Mouse (Mus musculus) intestine, embryonic 16.5 days (tissue): Measurements from ENCODE around the gene Gltp. TPM values are rescaled to one million over a fixed set of nuclear protein-coding genes. Genes with fewer than 3 reads are reported as not detected.

Source experiments
- ATAC-seq: fragments of 200-750 bp; cut with Nextera tagmentation; 2 replicates; pipeline ENCODE4 v1.8.0; 2017; ENCODE audit warnings: moderate TSS enrichment, moderate library complexity
- H3K27ac ChIP-seq: fragments of 300-500 bp; sonication (generic); 2 replicates; pipeline ENCODE4 v1.5.1; 2014; ENCODE audit warnings: mild to moderate bottlenecking, low read length
- H3K27me3 ChIP-seq: fragments of 300-500 bp; sonication (generic); replicated peaks from 2 replicates; pipeline ENCODE4 v1.6.1; 2014; ENCODE audit warnings: low read length, control low read depth, mixed read lengths; ENCODE audit not compliant: control insufficient read depth, insufficient read depth
- H3K36me3 ChIP-seq: fragments of 300-500 bp; sonication (generic); 2 replicates; pipeline ENCODE4 v1.6.1; 2014; ENCODE audit warnings: low read length, control low read depth; ENCODE audit not compliant: control insufficient read depth, insufficient read depth
- H3K4me1 ChIP-seq: fragments of 300-500 bp; sonication (generic); 2 replicates; pipeline ENCODE4 v1.6.1; 2014; ENCODE audit warnings: low read length, control low read depth, mixed read lengths; ENCODE audit not compliant: control insufficient read depth, insufficient read depth
- H3K4me2 ChIP-seq: fragments of 300-500 bp; sonication (generic); 2 replicates; pipeline ENCODE4 v1.6.1; 2014; ENCODE audit warnings: low read depth, low read length, control low read depth
- H3K4me3 ChIP-seq: fragments of 300-500 bp; sonication (generic); 2 replicates; pipeline ENCODE4 v1.5.1; 2014; ENCODE audit warnings: mild to moderate bottlenecking, low read length
- H3K9ac ChIP-seq: fragments of 300-500 bp; sonication (generic); 2 replicates; pipeline ENCODE4 v1.6.1; 2014; ENCODE audit warnings: low read depth, low read length
- H3K9me3 ChIP-seq: fragments of 300-500 bp; sonication (generic); 2 replicates; pipeline ENCODE4 v1.6.1; 2016; ENCODE audit warnings: low read length, control low read depth; ENCODE audit not compliant: control insufficient read depth
- WGBS: fragments of 180-500 bp; shearing (Covaris S2); extraction: QIAGEN DNeasy Blood & Tissue Kit; methylation state at CpG from one replicate; pipeline ENCODE4 v1.1.7; 2014; 5-methylcytosine and 5-hydroxymethylcytosine counted together
- polyA plus RNA-seq: library from polyadenylated mRNA; unstranded; fragments of >200 nt; fragmentation: Nextera tagmentation; extraction: Ambion mirVana; gene quantifications from 2 replicates; pipeline ENCODE4 v1.2.1, GENCODE M21; 2015

The Gltp gene
- polyA plus RNA-seq, 1 experiment from 2014 or later = 103 TPM

DNA sequence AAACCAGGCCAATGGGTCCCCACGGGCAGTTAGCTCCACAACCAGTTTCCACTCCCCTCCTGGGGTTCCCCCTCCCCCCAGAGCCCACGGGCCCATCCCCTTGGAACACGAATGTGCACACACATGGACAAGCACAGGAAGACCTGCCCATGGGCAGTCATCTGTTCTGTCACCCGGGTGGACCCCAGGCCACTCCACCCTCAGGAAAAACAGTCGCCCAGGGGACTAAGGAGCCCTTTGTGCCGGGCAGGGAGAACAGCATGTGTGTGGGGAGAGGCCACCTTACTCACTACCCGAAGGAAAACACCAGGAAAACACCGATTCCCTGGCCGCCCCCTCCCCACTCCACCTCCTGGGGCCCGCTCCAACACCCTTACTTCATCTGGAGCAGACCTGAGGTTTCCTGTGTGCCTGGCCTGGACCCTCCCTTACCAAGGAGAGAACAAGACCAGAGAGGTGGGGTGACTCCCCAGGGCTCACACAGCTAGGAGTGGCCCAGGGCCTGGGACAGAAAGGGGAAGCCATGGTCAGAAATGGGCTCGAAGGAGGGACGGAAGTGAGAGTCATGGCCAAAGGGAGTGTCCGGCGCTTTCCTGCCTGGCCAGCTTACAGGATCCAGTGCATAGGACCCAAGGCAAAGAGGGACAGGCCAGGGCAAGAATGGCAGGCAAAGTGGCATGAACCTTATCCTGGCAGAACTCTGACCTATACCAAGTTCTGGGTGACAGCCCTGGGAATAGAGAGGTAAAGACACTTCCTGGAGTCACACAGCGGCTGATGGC is 36.9 kb downstream of the Gltp start:
- WGBS = 77% methylated on average over 12 of the region's 15 CpGs
- Histone ChIP-seq H3K9me3 (no peaks in the 10 kb centered on the region), H3K27ac (no peak overlapping the region), H3K4me3 (no peak overlapping the region), H3K36me3 (no peaks in the 10 kb centered on the region), H3K27me3 (peaks cover 13% of the 10 kb centered on the region), H3K4me2 (no peak overlapping the region), H3K4me1 (peaks cover 24% of the 10 kb centered on the region), H3K9ac (no peak overlapping the region)
- no peak for ATAC-seq

DNA sequence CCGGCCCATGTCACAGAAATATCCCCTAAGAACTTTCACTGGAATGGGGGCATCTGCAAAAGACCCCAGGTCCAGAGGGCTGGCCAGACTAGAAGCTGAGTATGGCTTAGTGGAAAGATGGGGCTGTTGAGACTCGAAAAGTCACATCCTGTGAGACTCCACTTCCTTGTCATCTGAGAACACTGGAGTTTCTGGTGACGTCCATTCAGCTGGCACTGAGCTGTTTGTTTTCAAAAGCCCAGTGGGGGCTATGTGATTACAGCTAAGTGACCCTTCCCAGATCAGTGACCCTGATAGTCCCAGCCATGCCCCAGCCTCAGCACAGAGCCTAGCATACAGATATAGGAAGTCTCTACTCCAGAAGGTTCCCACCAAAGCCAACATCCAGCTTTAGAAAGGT is 39.3 kb downstream of the Gltp start:
- H3K4me1 ChIP-seq = peaks cover 22% of the 10 kb centered on the region; the same call in 1 of the 2 replicates
- no peak overlapping the region for H3K27ac ChIP-seq
- H3K9me3 ChIP-seq = no peaks in the 10 kb centered on the region
- H3K9ac ChIP-seq = peak overlapping the region; percentile 41; the same call in 1 of the 2 replicates
- WGBS = 40% methylated on average over 3 of the region's 3 CpGs
- no peaks in the 10 kb centered on the region; the same call in 1 of the 2 replicates for H3K27me3 ChIP-seq
- H3K4me2 ChIP-seq = peak overlapping the region; percentile 20; the same call in 1 of the 2 replicates
- no peak overlapping the region for H3K4me3 ChIP-seq
- ATAC-seq = no peak
- H3K36me3 ChIP-seq = no peaks in the 10 kb centered on the region

DNA sequence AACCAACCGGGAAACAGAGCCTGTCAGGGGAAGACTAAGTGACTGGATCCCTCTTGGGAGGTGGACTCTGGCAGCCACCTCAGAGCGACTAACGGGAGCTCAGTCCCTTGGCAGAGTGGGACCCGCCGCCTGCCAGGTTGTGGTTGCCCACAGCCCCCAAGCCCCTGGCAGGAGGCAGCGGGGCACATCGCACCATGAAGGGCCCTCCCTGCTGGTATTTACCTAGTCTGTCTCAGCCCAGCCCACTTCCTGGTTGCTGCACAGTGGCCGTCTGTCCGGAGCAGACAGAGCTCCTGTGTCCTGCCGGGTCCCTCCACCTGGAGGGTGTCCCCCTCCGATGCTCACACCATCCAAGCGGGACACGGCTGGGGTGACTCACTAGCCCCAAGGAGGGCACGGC is 39.8 kb downstream of the Gltp start:
- no peaks in the 10 kb centered on the region; the same call in 1 of the 2 replicates for H3K27me3 ChIP-seq
- H3K9ac ChIP-seq = peak overlapping the region; percentile 41; the same call in 1 of the 2 replicates
- H3K4me2 ChIP-seq = peak overlapping the region; percentile 20; the same call in 1 of the 2 replicates
- 39% methylated on average over 14 of the region's 14 CpGs for WGBS
- no peaks in the 10 kb centered on the region for H3K36me3 ChIP-seq
- H3K9me3 ChIP-seq = no peaks in the 10 kb centered on the region
- no peak overlapping the region for H3K27ac ChIP-seq
- ATAC-seq = no peak
- H3K4me1 ChIP-seq = peaks cover 22% of the 10 kb centered on the region; the same call in 1 of the 2 replicates
- H3K4me3 ChIP-seq = no peak overlapping the region

DNA sequence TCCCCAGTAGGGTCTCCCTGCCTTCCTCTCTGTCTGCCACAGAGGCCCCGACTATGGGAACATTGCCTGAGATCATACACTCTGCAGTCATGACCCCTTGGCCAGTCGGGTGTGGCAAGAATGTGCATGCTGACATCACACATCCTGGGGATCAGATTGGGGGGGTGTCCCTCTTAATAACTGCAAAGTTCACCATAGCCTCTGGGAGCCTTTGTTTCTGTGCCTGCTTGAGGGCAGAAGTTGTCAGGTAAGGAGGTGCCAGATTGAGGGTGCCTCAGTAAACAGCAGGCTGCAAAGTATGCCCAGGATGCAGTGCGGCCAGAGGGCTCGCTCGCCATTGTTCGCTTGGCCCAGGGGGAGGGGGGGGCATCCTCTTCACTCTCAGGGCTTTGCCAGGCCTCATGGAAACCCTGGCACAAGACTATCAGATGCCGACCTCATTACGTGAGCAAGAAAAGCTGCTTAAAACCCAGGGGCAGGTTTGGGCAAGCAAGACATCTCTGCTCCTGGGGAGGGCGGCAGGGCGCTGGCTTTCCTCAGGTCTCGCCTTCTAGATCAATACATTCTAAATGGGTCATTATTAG is 42.0 kb downstream of the Gltp start:
- ATAC-seq = no peak
- Histone ChIP-seq H3K9me3 (no peaks in the 10 kb centered on the region), H3K4me3 (no peak overlapping the region), H3K27ac (no peak overlapping the region), H3K9ac (no peak overlapping the region), H3K4me2 (no peak overlapping the region), H3K27me3 (no peaks in the 10 kb centered on the region; the same call in 1 of the 2 replicates), H3K4me1 (peaks cover 22% of the 10 kb centered on the region; the same call in 1 of the 2 replicates), H3K36me3 (no peaks in the 10 kb centered on the region)
- WGBS = 77% methylated on average over 11 of the region's 11 CpGs

DNA sequence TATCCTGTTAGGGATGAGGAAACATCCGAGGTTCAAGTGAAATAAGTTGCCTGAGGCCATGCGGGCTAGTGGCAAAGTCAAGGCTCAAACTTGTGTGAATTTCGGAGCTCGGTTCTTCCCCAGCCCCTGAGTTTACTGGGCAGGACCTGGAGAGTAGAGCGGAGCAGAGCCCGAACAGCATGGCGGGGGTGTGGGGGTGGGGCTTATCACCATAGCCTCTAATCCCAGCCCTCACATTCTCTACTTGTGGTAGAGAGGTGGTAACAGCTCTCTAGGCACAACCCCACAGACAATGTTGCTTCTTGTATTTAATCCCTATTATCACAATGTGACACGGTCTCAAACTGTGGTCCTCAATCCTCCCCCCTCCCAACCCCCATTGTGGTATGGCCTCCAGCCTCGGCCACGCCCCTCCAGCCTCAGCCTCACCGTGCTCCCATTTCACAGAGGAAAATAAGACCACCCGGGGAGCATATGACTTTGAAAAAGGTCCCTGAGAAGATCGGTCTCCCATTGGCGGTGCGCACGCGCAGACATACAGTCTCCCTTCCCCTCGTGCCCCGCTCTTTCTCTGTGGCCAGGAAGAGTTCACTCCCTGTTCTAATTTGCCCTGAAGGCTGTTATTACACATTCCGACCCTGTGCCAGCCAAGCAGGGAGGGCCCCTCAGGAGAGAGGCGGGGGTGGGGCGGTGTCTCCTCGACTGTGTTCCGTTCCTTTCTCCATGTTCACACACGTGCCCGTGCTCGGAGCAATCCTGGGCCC is 43.4 kb downstream of the Gltp start:
- Histone ChIP-seq H3K9ac (peak overlapping the region; percentile 58), H3K27ac (no peak overlapping the region)

DNA sequence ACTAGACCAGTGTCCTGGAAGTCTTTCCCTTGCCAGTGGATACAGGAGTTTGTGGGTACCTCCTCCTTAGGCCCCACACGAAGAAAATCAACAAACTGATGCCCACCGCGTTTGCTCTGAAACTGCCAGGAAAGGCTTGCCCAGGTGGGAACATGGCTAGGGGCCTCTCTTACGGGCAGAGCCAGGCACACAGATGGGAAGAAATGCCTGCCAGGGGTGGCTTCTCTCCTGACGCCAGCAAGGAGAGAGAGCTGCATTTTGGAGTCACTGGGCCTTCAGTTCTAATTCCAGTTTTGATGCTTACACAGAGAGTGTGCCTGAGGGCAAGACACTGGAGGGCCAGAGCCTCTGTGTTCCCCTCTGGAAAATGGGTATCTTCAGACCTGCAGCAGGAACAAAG is 44.9 kb downstream of the Gltp start:
- H3K4me3 ChIP-seq = no peak overlapping the region
- WGBS = 89% methylated on average over 5 of the region's 5 CpGs
- H3K9me3 ChIP-seq = no peaks in the 10 kb centered on the region
- H3K4me1 ChIP-seq = peaks cover 14% of the 10 kb centered on the region; the same call in 1 of the 2 replicates
- H3K27me3 ChIP-seq = no peaks in the 10 kb centered on the region; the same call in 1 of the 2 replicates
- ATAC-seq = no peak
- no peak overlapping the region for H3K4me2 ChIP-seq
- no peak overlapping the region for H3K27ac ChIP-seq
- H3K36me3 ChIP-seq = no peaks in the 10 kb centered on the region
- H3K9ac ChIP-seq = no peak overlapping the region

More for the DNA sequence above, 43.4 kb downstream of the Gltp start:
- H3K4me3 ChIP-seq = peak overlapping the region; percentile 44
- no peaks in the 10 kb centered on the region for H3K36me3 ChIP-seq
- no peaks in the 10 kb centered on the region for H3K9me3 ChIP-seq
- H3K4me2 ChIP-seq = peak overlapping the region; percentile 72
- peaks cover 22% of the 10 kb centered on the region; the same call in 1 of the 2 replicates for H3K4me1 ChIP-seq
- 4% methylated on average over 27 of the region's 27 CpGs for WGBS
- ATAC-seq = peak; percentile 78
- H3K27me3 ChIP-seq = no peaks in the 10 kb centered on the region

DNA sequence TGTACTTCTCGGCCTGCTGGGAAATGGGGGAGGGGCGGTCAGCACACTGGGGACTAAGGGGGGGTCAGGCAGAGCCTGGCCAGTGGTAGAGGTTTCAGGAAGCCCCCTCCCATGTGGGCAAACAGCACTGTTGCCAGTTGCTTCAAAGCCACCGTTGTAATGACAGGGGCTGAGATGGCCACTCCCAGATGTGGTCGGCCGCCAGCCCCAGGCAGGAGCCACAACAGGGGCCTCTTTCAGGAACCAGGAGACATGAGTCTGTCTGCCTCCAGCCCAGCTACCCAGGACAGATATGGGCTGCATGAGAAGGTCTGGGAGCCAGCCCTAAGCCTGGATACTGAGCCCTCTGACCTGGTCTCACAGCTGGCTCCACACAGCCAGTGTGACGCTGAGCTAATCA is 45.9 kb downstream of the Gltp start:
- no peak for ATAC-seq
- H3K36me3 ChIP-seq = no peaks in the 10 kb centered on the region
- H3K27ac ChIP-seq = no peak overlapping the region
- no peaks in the 10 kb centered on the region; the same call in 1 of the 2 replicates for H3K27me3 ChIP-seq
- H3K4me3 ChIP-seq = no peak overlapping the region
- no peaks in the 10 kb centered on the region for H3K9me3 ChIP-seq
- 33% methylated on average over 6 of the region's 6 CpGs for WGBS
- H3K4me1 ChIP-seq = peaks cover 10% of the 10 kb centered on the region; the same call in 1 of the 2 replicates
- H3K4me2 ChIP-seq = no peak overlapping the region
- H3K9ac ChIP-seq = peak overlapping the region; percentile 25; the same call in 1 of the 2 replicates

DNA sequence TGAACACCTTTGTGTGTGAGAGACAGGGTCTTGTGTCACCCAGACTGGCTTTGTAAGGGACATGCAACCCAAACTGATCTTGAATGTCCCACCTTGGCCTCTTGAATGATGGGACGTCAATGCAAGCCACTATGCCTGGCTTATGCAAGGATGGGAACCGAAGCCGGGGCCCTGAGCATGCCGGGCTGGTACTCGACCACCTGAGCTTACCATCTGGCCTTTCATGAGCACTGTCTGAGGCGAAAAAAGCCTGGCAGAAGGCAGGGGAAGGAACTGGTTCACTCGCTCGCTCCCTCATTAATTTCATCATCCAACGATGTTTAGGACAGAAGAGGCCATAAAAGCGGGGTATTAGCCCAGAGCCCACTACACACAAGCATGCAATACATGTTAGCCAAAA is 50.0 kb downstream of the Gltp start:
- Histone ChIP-seq H3K9ac (no peak overlapping the region), H3K4me2 (no peak overlapping the region)

DNA sequence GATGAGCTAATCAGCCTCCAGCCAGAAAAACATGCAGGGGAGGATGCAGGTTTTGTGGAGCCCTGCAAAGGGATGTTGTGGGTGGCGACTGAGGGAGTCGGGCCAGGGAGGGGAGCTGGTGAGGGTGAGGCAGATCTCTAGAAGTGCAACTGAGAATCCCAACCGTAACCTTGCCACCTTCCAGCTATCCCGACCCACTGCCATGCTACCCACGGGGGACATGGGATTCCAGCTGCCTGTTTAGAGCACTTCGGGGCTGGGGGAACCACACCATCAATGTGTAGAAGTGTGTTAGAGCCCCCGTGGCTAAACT is 51.2 kb downstream of the Gltp start:
- no peaks in the 10 kb centered on the region for H3K36me3 ChIP-seq
- H3K9me3 ChIP-seq = no peaks in the 10 kb centered on the region
- H3K27ac ChIP-seq = no peak overlapping the region
- H3K27me3 ChIP-seq = peaks cover 4% of the 10 kb centered on the region; the same call in 1 of the 2 replicates
- H3K9ac ChIP-seq = no peak overlapping the region
- WGBS = 21% methylated on average over 7 of the region's 7 CpGs
- no peak overlapping the region for H3K4me3 ChIP-seq
- no peak; the same call in 1 of the 2 replicates for ATAC-seq
- peak overlapping the region; percentile 52 for H3K4me2 ChIP-seq
- H3K4me1 ChIP-seq = peaks cover 8% of the 10 kb centered on the region; the same call in 1 of the 2 replicates

More for the DNA sequence above, 50.0 kb downstream of the Gltp start:
- Histone ChIP-seq H3K4me3 (no peak overlapping the region), H3K27ac (no peak overlapping the region), H3K9me3 (no peaks in the 10 kb centered on the region), H3K4me1 (peaks cover 8% of the 10 kb centered on the region; the same call in 1 of the 2 replicates), H3K36me3 (no peaks in the 10 kb centered on the region), H3K27me3 (peaks cover 4% of the 10 kb centered on the region; the same call in 1 of the 2 replicates)
- ATAC-seq = no peak
- 77% methylated on average over 10 of the region's 10 CpGs for WGBS
